Mouse (Mus musculus): ENCODE measurements around the gene Rnf225. TPM values are rescaled to one million over a fixed set of nuclear protein-coding genes. Genes with fewer than 3 reads are reported as not detected.
"Not testable (repeated sequence)": the region's sequence is repeated elsewhere in the genome, so short reads cannot be mapped to it uniquely, and the experiment has no call there.

Gene Rnf225
- 0.57 and 0.59 TPM in 2 replicates for polyA plus RNA-seq (2014; fragmentation: Nextera tagmentation; extraction: Ambion mirVana)

DNA sequence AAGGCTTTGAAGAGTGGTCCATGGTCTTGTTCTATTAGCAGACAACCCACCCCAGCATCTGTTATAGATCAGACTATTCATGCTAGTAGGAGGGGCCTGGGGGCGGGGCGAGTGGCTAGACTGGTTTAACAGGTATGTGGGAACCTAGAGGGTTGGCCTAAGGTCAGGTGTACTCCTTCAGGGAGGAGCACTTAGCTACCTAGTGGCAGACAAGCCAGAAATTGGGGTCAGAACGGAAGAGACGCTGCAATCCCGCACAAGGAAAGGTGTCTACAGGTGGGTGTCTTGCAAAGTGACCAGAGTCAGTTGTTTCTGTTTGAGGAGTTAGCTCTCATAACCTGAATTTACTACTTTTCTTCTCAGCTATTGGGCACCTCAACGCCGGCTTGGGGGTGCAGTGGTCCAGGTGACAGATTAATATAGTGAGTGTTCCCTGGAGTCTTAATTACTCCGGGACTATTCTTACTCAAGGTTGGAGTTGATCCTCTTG lies at the start of gene Rnf225:
TSS of gene Rnf225 (plus strand) at position 226 of the 490 bp plus-strand sequence.
- ATAC-seq (ENCODE audit: insufficient number of reproducible peaks, low FRiP score, low TSS enrichment, low read depth): no peak
- Histone ChIP-seq H3K27me3 (ENCODE audit: control insufficient read depth, insufficient read depth, low read length) (peaks cover 20% of the 10 kb centered on the region), H3K4me1 (ENCODE audit: control insufficient read depth, insufficient read depth, low read length) (peaks cover 15% of the 10 kb centered on the region), H3K9ac (ENCODE audit: low read length) (peak within 1 kb of the TSS; percentile 49; the same call in 1 of the 2 replicates), H3K27ac (replicated peaks; ENCODE audit: low read depth, low read length) (no peak within 1 kb of the TSS), H3K4me3 (ENCODE audit: low read depth, low read length) (peak within 1 kb of the TSS; percentile 24), H3K36me3 (ENCODE audit: control insufficient read depth, insufficient read depth, low read length) (peaks cover 20% of the 10 kb centered on the region), H3K4me2 (ENCODE audit: low read depth, severe bottlenecking) (peak within 1 kb of the TSS; percentile 52), H3K9me3 (ENCODE audit: control insufficient read depth, low read length) (no peaks in the 10 kb centered on the region)
- peak; percentile 68 for DNase-seq (ENCODE audit: low spot score)
- 19% methylated on average over 8 of the region's 8 CpGs for WGBS

DNA sequence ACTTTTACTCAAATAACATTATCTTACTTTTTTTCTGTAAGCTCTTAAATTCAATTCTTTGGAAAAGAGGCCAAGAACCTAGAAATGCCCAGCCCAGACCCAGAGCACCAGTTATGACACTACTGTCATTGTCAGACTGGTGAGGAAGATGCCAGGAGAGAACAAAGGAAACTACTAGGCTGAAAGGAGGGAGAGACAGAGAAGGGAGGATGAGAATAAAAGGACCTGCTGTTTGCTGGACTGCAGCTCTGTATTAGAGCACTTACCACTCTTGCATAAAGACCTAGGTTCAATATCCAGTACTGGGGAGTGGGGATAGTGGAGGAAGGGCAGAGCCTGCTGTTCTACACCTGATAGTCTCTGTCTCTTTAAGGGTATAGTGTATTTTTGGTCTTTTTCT lies 47.2 kb upstream of the Rnf225 start:
- Histone ChIP-seq H3K36me3 (ENCODE audit: control insufficient read depth, insufficient read depth, low read length) (no peaks in the 10 kb centered on the region), H3K9ac (ENCODE audit: low read length) (no peak overlapping the region), H3K27me3 (ENCODE audit: control insufficient read depth, insufficient read depth, low read length) (no peaks in the 10 kb centered on the region), H3K4me3 (ENCODE audit: low read depth, low read length) (no peak overlapping the region), H3K27ac (replicated peaks; ENCODE audit: low read depth, low read length) (no peak overlapping the region), H3K4me2 (ENCODE audit: low read depth, severe bottlenecking) (no peak overlapping the region), H3K4me1 (ENCODE audit: control insufficient read depth, insufficient read depth, low read length) (no peaks in the 10 kb centered on the region), H3K9me3 (ENCODE audit: control insufficient read depth, low read length) (no peaks in the 10 kb centered on the region)
- no peak for ATAC-seq (ENCODE audit: insufficient number of reproducible peaks, low FRiP score, low TSS enrichment, low read depth)
- no peak for DNase-seq (ENCODE audit: low spot score)

DNA sequence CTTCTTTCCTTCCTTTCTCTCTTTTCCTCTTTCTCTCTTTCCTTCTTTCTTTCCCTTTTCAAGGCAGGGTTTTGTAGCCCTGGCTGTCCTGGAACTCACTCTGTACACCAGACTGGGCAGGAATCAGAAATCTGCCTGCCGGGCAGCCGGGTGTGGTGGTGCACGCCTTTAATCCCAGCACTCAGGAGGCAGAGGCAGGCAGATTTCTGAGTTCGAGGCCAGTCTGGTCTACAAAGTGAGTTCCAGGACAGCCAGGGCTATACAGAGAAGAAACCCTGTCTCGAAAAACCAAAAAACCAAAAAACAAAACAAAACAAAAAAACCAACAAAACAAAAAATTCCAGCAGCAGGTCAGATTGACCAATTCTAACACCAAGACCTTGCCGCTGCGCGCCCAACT lies 46.7 kb upstream of the Rnf225 start:
- WGBS: 43% methylated on average over 8 of the region's 8 CpGs
- H3K4me1 ChIP-seq (ENCODE audit: control insufficient read depth, insufficient read depth, low read length); H3K27me3 ChIP-seq (ENCODE audit: control insufficient read depth, insufficient read depth, low read length); DNase-seq (ENCODE audit: low spot score); H3K27ac ChIP-seq (replicated peaks; ENCODE audit: low read depth, low read length); H3K9ac ChIP-seq (ENCODE audit: low read length); H3K9me3 ChIP-seq (ENCODE audit: control insufficient read depth, low read length); H3K36me3 ChIP-seq (ENCODE audit: control insufficient read depth, insufficient read depth, low read length): not testable (repeated sequence)
- Histone ChIP-seq H3K4me3 (ENCODE audit: low read depth, low read length) (peak overlapping the region; percentile 74), H3K4me2 (ENCODE audit: low read depth, severe bottlenecking) (peak overlapping the region; percentile 73)
- ATAC-seq (ENCODE audit: insufficient number of reproducible peaks, low FRiP score, low TSS enrichment, low read depth): peak; percentile 7; the same call in 1 of the 2 replicates

DNA sequence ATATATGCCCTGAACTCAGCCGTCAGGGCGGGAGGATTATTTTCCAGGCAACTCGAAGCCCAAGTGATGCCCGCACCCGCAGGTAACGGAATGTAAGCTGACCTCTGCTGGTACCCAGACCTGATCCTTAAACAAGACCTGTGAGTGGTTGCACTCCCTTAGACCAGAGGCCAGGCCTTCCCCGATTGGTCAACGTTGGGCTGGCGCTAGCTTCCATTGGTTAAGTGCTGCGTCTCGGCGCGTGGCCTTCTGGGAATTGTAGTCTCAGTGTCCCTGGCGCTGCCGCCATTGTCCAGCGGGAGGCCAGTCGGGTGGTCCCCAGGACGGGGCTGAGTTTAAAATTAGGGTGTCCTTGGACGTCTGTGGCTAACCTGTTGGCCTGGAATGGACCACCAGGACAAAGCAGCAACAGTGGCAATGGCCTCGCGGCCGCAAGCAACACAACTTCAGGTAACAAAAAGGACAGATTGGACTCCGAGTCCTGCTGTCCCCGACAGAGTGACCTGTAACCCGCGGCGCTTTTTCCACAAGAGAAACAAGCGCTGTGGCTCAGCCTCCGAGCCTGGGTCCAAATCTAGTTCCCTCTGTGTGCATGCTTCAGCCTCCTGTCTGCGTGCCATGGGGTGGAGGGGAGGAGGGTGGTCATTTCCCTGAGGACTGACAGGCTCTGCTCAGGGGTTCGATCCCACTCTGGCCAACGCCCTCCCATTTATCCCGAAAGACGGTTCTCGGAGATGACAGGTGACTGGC lies 46.1 kb upstream of the Rnf225 start, which contains the start of gene Zfp128:
TSS of gene Zfp128 (plus strand) at position 267 of the 750 bp plus-strand sequence.
- WGBS: 3% methylated on average over 35 of the region's 35 CpGs
- peak; percentile 100 for ATAC-seq (ENCODE audit: insufficient number of reproducible peaks, low FRiP score, low TSS enrichment, low read depth)
- Histone ChIP-seq H3K9ac (ENCODE audit: low read length) (peak within 1 kb of the TSS; percentile 91), H3K9me3 (ENCODE audit: control insufficient read depth, low read length) (no peaks in the 10 kb centered on the region), H3K36me3 (ENCODE audit: control insufficient read depth, insufficient read depth, low read length) (no peaks in the 10 kb centered on the region; the same call in 1 of the 2 replicates), H3K4me1 (ENCODE audit: control insufficient read depth, insufficient read depth, low read length) (no peaks in the 10 kb centered on the region), H3K4me2 (ENCODE audit: low read depth, severe bottlenecking) (peak within 1 kb of the TSS; percentile 73), H3K27ac (replicated peaks; ENCODE audit: low read depth, low read length) (no peak within 1 kb of the TSS), H3K4me3 (ENCODE audit: low read depth, low read length) (peak within 1 kb of the TSS; percentile 74), H3K27me3 (ENCODE audit: control insufficient read depth, insufficient read depth, low read length) (no peaks in the 10 kb centered on the region)
- DNase-seq (ENCODE audit: low spot score): peak; percentile 96

DNA sequence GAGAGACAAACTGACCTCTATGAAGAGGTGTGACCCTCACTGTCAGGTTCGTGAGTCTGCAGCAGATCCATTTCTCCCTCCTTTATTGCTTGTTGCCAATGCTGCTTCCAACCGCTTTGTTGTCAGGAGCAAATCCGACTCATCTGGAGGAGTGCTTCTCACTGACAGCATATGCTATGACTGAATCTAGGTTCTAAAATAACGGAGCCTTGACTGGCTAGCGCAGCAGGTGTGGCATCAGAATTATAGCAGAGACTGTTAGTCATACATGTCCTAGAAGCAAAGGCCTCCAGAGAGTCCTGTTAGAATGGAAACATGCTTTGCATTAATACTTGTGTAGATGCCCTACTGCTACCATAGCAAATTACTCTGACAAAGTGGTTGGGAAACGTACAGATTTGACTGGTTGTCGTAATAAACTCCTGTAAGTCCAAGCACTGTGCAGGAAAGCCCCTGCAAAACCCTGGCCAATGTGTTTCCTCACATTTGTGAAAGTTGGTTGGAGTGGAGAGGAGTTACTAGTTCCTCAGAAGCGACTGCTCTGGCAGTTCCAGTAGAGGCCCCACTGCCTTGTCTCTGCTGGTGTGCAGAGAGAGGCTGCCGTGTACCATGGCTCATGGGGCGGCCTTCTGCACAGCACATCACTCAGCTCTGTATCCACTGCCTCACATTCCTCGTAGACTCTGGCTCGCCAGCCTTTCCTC lies 40.5 kb upstream of the Rnf225 start:
- ATAC-seq (ENCODE audit: insufficient number of reproducible peaks, low FRiP score, low TSS enrichment, low read depth) (no peak), DNase-seq (ENCODE audit: low spot score) (no peak)
- no peak overlapping the region for H3K27ac ChIP-seq (replicated peaks; ENCODE audit: low read depth, low read length)
- no peaks in the 10 kb centered on the region for H3K9me3 ChIP-seq (ENCODE audit: control insufficient read depth, low read length)
- peaks cover 26% of the 10 kb centered on the region for H3K36me3 ChIP-seq (ENCODE audit: control insufficient read depth, insufficient read depth, low read length)
- no peak overlapping the region for H3K4me3 ChIP-seq (ENCODE audit: low read depth, low read length)
- no peaks in the 10 kb centered on the region for H3K4me1 ChIP-seq (ENCODE audit: control insufficient read depth, insufficient read depth, low read length)
- H3K9ac ChIP-seq (ENCODE audit: low read length): no peak overlapping the region
- no peak overlapping the region for H3K4me2 ChIP-seq (ENCODE audit: low read depth, severe bottlenecking)
- no peaks in the 10 kb centered on the region for H3K27me3 ChIP-seq (ENCODE audit: control insufficient read depth, insufficient read depth, low read length)
- 90% methylated on average over 12 of the region's 12 CpGs for WGBS

DNA sequence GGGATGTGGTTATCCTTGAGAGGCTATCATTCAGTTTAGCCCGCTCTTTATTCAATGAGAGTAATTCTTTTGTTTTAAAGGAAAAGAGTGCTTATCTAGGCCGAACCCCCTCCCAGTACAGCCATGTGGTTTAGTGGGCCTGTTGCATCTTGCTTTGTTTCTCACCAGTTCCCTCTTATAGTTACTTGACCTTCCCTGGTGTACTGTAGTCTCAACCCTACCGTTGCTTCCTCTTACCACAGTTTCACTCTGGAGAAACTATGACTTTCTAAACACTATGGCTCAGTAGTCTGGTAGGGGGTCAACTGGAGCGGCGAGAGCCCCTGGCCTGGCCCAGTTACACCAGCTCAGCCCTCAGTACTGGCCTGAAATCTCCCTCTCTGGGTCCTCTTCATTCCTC lies 39.6 kb upstream of the Rnf225 start:
- Histone ChIP-seq H3K27ac (replicated peaks; ENCODE audit: low read depth, low read length) (no peak overlapping the region), H3K4me3 (ENCODE audit: low read depth, low read length) (no peak overlapping the region), H3K36me3 (ENCODE audit: control insufficient read depth, insufficient read depth, low read length) (peaks cover 27% of the 10 kb centered on the region), H3K4me1 (ENCODE audit: control insufficient read depth, insufficient read depth, low read length) (no peaks in the 10 kb centered on the region), H3K4me2 (ENCODE audit: low read depth, severe bottlenecking) (no peak overlapping the region), H3K9me3 (ENCODE audit: control insufficient read depth, low read length) (no peaks in the 10 kb centered on the region), H3K9ac (ENCODE audit: low read length) (no peak overlapping the region), H3K27me3 (ENCODE audit: control insufficient read depth, insufficient read depth, low read length) (no peaks in the 10 kb centered on the region)
- no peak for ATAC-seq (ENCODE audit: insufficient number of reproducible peaks, low FRiP score, low TSS enrichment, low read depth)
- no peak for DNase-seq (ENCODE audit: low spot score)
- 96% methylated on average over 5 of the region's 5 CpGs for WGBS

DNA sequence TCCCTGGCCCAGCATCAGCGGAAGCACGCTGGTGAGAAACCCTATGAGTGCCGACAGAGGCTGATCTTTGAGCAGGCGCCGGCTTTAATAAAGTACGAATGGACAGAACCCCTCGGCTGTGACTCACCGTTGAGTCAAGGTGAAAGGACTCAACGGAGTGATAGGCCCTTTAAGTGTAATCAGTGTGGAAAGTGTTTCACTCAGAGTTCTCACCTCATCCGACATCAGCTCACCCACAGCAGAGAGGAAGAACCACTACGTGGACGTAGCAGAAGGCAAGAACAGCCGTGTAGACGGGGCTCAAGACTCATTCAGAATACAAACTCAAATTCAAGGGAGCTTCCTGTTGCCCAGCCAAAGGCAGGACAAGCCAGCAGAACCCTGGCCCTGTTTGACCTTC lies 36.3 kb upstream of the Rnf225 start:
- WGBS: 92% methylated on average over 14 of the region's 14 CpGs
- H3K9ac ChIP-seq (ENCODE audit: low read length): no peak overlapping the region
- H3K4me2 ChIP-seq (ENCODE audit: low read depth, severe bottlenecking): no peak overlapping the region
- H3K4me1 ChIP-seq (ENCODE audit: control insufficient read depth, insufficient read depth, low read length): no peaks in the 10 kb centered on the region
- peaks cover 27% of the 10 kb centered on the region for H3K36me3 ChIP-seq (ENCODE audit: control insufficient read depth, insufficient read depth, low read length)
- no peak for ATAC-seq (ENCODE audit: insufficient number of reproducible peaks, low FRiP score, low TSS enrichment, low read depth)
- no peak overlapping the region for H3K27ac ChIP-seq (replicated peaks; ENCODE audit: low read depth, low read length)
- H3K9me3 ChIP-seq (ENCODE audit: control insufficient read depth, low read length): no peaks in the 10 kb centered on the region
- no peak for DNase-seq (ENCODE audit: low spot score)
- H3K27me3 ChIP-seq (ENCODE audit: control insufficient read depth, insufficient read depth, low read length): no peaks in the 10 kb centered on the region
- H3K4me3 ChIP-seq (ENCODE audit: low read depth, low read length): no peak overlapping the region

DNA sequence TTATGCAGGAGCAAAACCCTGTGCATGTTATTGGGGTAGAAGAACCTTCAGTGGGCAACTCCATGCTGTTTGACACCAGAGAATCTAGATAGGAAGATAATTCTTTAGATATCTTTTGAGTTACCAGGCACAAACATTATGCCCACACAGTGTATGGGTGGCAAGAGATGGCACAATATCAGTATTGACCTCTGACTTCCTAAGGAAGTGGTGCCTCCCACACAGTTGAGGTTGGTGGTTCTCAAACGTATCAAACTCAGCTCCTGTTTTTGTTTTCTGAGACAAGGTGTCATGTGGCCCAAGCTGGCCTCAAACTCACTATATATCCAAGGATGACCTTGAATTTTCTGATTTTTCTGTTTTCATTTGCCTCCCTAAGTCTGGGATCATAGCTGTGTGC lies 35.9 kb upstream of the Rnf225 start:
- DNase-seq (ENCODE audit: low spot score): no peak
- Histone ChIP-seq H3K4me1 (ENCODE audit: control insufficient read depth, insufficient read depth, low read length) (no peaks in the 10 kb centered on the region), H3K27me3 (ENCODE audit: control insufficient read depth, insufficient read depth, low read length) (no peaks in the 10 kb centered on the region), H3K27ac (replicated peaks; ENCODE audit: low read depth, low read length) (no peak overlapping the region), H3K4me3 (ENCODE audit: low read depth, low read length) (no peak overlapping the region), H3K36me3 (ENCODE audit: control insufficient read depth, insufficient read depth, low read length) (peaks cover 27% of the 10 kb centered on the region), H3K4me2 (ENCODE audit: low read depth, severe bottlenecking) (no peak overlapping the region), H3K9ac (ENCODE audit: low read length) (no peak overlapping the region), H3K9me3 (ENCODE audit: control insufficient read depth, low read length) (no peaks in the 10 kb centered on the region)
- ATAC-seq (ENCODE audit: insufficient number of reproducible peaks, low FRiP score, low TSS enrichment, low read depth): no peak
- 88% methylated on average over 1 of the region's 1 CpGs for whole genome bisulfite sequencing
